Mouse (Mus musculus) forebrain, embryonic 16.5 days (tissue): ENCODE data around the gene Polq. TPM values are rescaled to one million over a fixed set of nuclear protein-coding genes. Genes with fewer than 3 reads are reported as not detected.

Experiments used
- ATAC-seq: fragments of 200-750 bp; cut with Nextera tagmentation; 2 replicates; pipeline ENCODE4 v1.8.0; 2017; ENCODE audit warnings: mild to moderate bottlenecking, moderate library complexity
- H3K27ac ChIP-seq: fragments of 300-500 bp; sonication (generic); 2 replicates; pipeline ENCODE4 v1.5.1; 2014; ENCODE audit warnings: low read length, control low read depth
- H3K27me3 ChIP-seq: fragments of 300-500 bp; sonication (generic); replicated peaks from 2 replicates; pipeline ENCODE4 v1.6.1; 2014; ENCODE audit warnings: low read length; ENCODE audit not compliant: control insufficient read depth, insufficient read depth
- H3K36me3 ChIP-seq: fragments of 300-500 bp; sonication (generic); 2 replicates; pipeline ENCODE4 v1.6.1; 2014; ENCODE audit not compliant: control insufficient read depth, insufficient read depth
- H3K4me1 ChIP-seq: fragments of 300-500 bp; sonication (generic); replicated peaks from 2 replicates; pipeline ENCODE4 v1.6.1; 2014; ENCODE audit warnings: low read length; ENCODE audit not compliant: control insufficient read depth, insufficient read depth
- H3K4me2 ChIP-seq: fragments of 300-500 bp; sonication (generic); 2 replicates; pipeline ENCODE4 v1.6.1; 2014; ENCODE audit warnings: mild to moderate bottlenecking, low read length, control low read depth
- H3K4me3 ChIP-seq: fragments of 300-500 bp; sonication (generic); replicated peaks from 2 replicates; pipeline ENCODE4 v1.5.1; 2014; ENCODE audit warnings: mild to moderate bottlenecking, low read length, control low read depth
- H3K9ac ChIP-seq: fragments of 300-500 bp; sonication (generic); replicated peaks from 2 replicates; pipeline ENCODE4 v1.6.1; 2014; ENCODE audit warnings: low read depth, low read length, control low read depth
- H3K9me3 ChIP-seq: fragments of 300-500 bp; sonication (generic); 2 replicates; pipeline ENCODE4 v1.6.1; 2016; ENCODE audit warnings: low read length; ENCODE audit not compliant: control insufficient read depth
- WGBS: fragments of 180-500 bp; shearing (Covaris S2); extraction: QIAGEN DNeasy Blood & Tissue Kit; methylation state at CpG from one replicate; pipeline ENCODE4 v1.1.7; 2014; 5-methylcytosine and 5-hydroxymethylcytosine counted together
- polyA plus RNA-seq: library from polyadenylated mRNA; unstranded; fragments of >200 nt; fragmentation: Nextera tagmentation; extraction: Ambion mirVana; gene quantifications from 2 replicates; pipeline ENCODE4 v1.2.1, GENCODE M21; 2015

Polq gene
- polyA plus RNA-seq, 1 experiment from 2014 or later: 5.5 TPM

DNA sequence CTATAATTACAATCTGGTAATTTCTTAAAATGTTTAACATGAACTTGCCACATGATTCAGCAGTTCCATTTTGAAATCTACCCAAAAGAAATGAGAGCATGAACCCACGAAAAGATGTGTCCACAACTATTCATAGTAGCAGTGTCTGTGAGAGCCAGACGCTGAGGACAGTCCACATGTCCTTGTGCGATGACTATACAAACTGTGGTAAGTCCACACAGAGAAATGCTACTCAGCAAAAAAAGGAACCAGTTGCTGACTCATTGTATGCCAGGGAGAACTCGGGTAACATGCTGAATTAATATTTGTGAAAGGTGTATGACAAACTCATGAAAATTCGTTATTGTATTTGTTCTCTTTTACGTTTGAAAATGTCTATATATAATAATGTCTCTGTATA is 13.9 kb upstream of the Polq start:
- 82% methylated on average over 6 of the region's 6 CpGs for WGBS
- Histone ChIP-seq H3K9ac (no peak overlapping the region), H3K4me1 (no peaks in the 10 kb centered on the region), H3K36me3 (no peaks in the 10 kb centered on the region), H3K4me3 (no peak overlapping the region), H3K27ac (no peak overlapping the region), H3K9me3 (no peaks in the 10 kb centered on the region), H3K4me2 (no peak overlapping the region), H3K27me3 (no peaks in the 10 kb centered on the region)
- no peak for ATAC-seq

DNA sequence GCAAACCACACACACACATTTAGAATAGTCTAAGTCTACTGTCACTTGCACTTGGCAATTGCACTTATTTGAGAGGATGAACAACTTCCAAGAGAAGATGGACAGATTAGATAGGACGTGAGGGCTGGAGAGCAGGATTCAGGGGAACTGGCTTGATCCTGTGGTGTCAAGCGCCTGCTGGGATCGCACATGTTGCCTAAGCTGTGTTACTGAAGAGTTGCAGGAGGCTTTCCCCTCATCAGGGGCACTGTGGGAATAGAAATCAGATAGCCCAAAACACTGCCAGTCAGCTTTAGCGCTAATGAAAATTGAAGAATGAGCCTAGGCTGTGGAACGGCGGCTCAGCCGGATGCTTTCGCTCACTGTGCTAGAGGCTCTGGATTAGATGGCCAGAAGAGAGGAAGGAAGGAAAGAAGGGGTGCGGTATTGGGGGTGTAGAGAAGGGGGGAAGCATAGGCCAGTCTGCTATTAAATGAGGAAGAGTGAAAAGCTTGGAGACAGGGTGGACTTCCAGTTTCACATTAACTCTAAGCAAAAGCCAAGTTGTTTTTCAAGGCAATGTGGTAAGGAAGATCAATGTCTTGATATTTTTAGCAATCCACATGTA is 12.1 kb upstream of the Polq start:
- H3K4me3 ChIP-seq: no peak overlapping the region
- H3K27me3 ChIP-seq: no peaks in the 10 kb centered on the region
- 87% methylated on average over 9 of the region's 9 CpGs for WGBS
- no peak overlapping the region for H3K9ac ChIP-seq
- H3K27ac ChIP-seq: no peak overlapping the region
- H3K4me1 ChIP-seq: no peaks in the 10 kb centered on the region
- no peak overlapping the region for H3K4me2 ChIP-seq
- H3K36me3 ChIP-seq: no peaks in the 10 kb centered on the region
- no peak for ATAC-seq
- H3K9me3 ChIP-seq: no peaks in the 10 kb centered on the region

DNA sequence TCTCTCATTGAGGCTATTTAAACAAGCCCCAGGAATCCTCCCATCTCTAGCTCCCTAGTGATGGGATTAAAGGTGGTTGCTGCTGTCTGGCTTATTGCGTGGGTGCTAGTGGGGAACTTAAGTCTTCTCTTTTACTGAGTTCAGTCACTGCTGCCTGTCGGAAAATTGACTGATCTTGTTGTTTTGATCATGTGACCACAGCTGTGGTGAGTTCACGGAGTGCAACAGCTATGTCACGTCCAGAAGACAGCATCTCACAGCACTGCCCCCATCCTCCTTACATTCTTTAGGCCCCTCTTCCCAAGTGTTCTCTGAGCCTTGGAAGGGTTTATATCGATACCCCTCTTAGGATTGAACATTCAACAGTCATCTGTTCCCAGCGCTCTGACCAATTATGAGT is 2.3 kb upstream of the Polq start:
- H3K9me3 ChIP-seq: no peaks in the 10 kb centered on the region
- no peaks in the 10 kb centered on the region for H3K36me3 ChIP-seq
- WGBS: 73% methylated on average over 6 of the region's 6 CpGs
- no peak overlapping the region for H3K4me2 ChIP-seq
- H3K27me3 ChIP-seq: no peaks in the 10 kb centered on the region
- no peak overlapping the region for H3K4me3 ChIP-seq
- peaks cover 9% of the 10 kb centered on the region for H3K4me1 ChIP-seq
- no peak overlapping the region for H3K9ac ChIP-seq
- no peak for ATAC-seq
- no peak overlapping the region for H3K27ac ChIP-seq

DNA sequence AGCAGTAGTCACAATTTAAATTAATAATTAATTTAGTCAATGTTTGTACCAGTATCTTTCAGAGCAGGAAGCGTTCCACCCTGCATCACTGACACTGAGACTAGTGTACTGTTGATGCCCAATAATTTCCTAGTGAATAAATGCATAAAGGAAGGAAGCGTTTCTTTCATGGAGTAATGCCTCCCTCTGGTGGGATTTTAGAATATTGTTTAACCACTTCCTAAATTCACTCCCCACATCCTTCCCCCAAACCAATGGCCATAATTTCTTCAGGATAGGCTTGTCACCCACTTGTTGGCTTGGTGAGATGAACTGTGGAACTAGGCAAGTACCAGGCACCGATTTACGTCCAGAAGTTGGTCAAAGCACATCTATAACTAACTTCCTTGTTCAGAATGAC is 1.2 kb upstream of the Polq start:
- Histone ChIP-seq H3K9me3 (no peaks in the 10 kb centered on the region), H3K4me3 (no peak overlapping the region), H3K36me3 (no peaks in the 10 kb centered on the region), H3K4me2 (no peak overlapping the region), H3K27me3 (no peaks in the 10 kb centered on the region), H3K9ac (no peak overlapping the region), H3K4me1 (peaks cover 9% of the 10 kb centered on the region), H3K27ac (no peak overlapping the region)
- 50% methylated on average over 4 of the region's 4 CpGs for WGBS
- ATAC-seq: peak; percentile 46

DNA sequence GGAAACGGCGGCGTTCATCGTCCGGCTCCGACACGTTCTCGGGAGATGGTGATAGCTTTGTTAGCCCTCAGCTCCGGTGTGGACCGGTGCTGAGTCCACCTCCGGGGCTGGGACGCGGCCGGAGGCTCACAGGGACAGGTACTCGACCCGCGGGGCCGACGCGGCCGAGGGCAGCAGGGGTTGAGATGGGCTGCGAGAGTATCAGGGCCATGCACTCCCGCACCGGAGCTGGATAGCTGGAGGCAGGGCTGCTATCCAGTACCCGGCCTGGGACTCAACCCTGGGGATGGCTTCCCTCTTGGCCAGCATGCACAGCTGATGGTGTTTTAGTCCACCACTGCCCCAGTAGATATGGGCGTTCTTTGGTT is 320 bp downstream of the Polq start:
- Histone ChIP-seq H3K4me3 (peak overlapping the region; percentile 79), H3K27ac (no peak overlapping the region), H3K9ac (peak overlapping the region; percentile 71), H3K9me3 (no peaks in the 10 kb centered on the region), H3K36me3 (no peaks in the 10 kb centered on the region), H3K4me1 (peaks cover 9% of the 10 kb centered on the region), H3K27me3 (no peaks in the 10 kb centered on the region), H3K4me2 (peak overlapping the region; percentile 96)
- under 1% methylated on average over 26 of the region's 26 CpGs for WGBS
- no peak for ATAC-seq

DNA sequence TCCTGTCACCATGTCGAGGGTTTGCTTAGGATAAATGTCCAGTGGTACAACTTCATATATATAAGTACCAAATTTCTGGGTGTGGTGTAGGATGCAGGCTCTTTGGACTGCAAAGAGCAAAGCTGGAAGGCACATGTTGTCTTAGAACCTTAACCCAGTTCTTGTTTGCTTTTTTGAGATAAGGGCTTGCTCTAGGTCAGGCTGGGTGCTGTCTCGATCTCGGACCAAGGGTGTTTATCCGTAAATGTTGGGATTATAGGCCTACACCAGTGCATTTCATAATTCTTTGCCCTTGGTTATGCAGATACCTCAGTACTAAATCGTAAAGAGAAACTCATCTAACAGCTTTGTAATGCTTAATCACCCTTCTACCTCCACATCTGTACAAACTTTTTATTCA is 750 bp downstream of the Polq start:
- WGBS: 59% methylated on average over 5 of the region's 5 CpGs
- Histone ChIP-seq H3K4me2 (peak overlapping the region; percentile 96), H3K9ac (peak overlapping the region; percentile 71), H3K4me1 (peaks cover 9% of the 10 kb centered on the region), H3K9me3 (no peaks in the 10 kb centered on the region), H3K27ac (no peak overlapping the region), H3K36me3 (no peaks in the 10 kb centered on the region), H3K27me3 (no peaks in the 10 kb centered on the region), H3K4me3 (peak overlapping the region; percentile 79)
- no peak for ATAC-seq

DNA sequence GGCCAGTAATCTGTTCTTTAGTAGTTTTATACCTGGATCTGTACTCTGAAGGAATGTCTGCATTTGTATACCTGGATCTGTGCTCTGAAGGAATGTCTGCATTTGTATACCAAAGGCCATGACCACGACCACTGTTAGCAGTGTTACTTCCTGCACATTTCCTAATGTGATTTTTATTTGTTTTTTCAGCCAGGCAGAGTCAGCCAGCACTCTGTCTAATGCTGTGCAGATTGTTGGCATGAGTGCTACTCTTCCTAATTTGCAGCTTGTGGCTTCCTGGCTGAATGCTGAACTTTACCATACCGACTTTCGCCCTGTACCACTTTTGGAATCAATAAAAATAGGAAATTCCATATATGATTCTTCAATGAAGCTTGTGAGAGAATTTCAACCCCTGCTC is 16.0 kb downstream of the Polq start:
- Histone ChIP-seq H3K9me3 (no peaks in the 10 kb centered on the region), H3K27ac (no peak overlapping the region), H3K4me2 (no peak overlapping the region), H3K4me1 (no peaks in the 10 kb centered on the region), H3K9ac (no peak overlapping the region), H3K27me3 (no peaks in the 10 kb centered on the region), H3K4me3 (no peak overlapping the region), H3K36me3 (0 out of 2 replicates have a peak, but pooled peaks cover 2% of the 10 kb centered on the region)
- no peak for ATAC-seq
- WGBS: 93% methylated on average over 3 of the region's 3 CpGs

DNA sequence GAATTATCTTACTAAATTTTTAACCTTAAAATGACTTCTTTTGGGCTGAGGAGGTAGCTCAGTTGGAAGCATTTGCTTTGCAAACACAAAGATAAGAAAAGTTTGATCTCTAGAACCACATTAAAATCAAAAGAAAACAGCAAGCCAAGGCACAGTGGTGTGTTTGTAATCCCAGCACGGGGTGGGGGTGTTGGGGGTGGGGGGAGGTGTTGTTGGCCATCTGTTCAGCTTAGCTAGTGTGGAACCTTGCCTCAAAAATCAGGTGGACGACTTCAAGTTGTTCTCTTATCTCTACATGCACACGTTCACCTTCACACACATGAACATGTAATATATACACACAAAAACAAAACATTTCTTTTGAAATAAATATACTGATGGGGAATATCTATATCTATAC is 20.4 kb downstream of the Polq start:
- 80% methylated on average over 3 of the region's 3 CpGs for WGBS
- Histone ChIP-seq H3K4me1 (no peaks in the 10 kb centered on the region), H3K36me3 (no peaks in the 10 kb centered on the region), H3K9me3 (no peaks in the 10 kb centered on the region), H3K9ac (no peak overlapping the region), H3K4me2 (no peak overlapping the region), H3K27me3 (no peaks in the 10 kb centered on the region), H3K27ac (no peak overlapping the region), H3K4me3 (no peak overlapping the region)
- ATAC-seq: no peak

DNA sequence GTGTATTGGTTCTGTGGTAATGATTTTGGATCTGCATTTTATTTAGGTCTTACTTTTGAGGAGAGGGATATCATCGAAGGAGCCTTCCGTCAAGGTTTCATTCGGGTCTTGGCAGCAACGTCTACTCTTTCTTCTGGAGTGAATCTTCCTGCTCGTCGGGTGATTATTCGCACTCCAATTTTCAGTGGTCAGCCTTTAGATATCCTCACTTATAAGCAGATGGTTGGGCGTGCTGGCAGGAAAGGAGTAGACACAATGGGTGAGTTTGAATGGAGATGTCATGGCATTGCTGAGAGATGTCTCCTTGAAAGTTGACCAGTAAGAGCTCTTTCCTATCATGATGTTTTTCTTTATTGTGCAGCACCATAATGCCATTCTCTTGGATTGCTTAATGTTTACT is 23.2 kb downstream of the Polq start:
- Histone ChIP-seq H3K36me3 (no peaks in the 10 kb centered on the region), H3K4me1 (no peaks in the 10 kb centered on the region), H3K4me2 (no peak overlapping the region), H3K27ac (no peak overlapping the region), H3K27me3 (no peaks in the 10 kb centered on the region), H3K9ac (no peak overlapping the region), H3K4me3 (no peak overlapping the region), H3K9me3 (no peaks in the 10 kb centered on the region)
- 96% methylated on average over 8 of the region's 8 CpGs for WGBS
- no peak for ATAC-seq

DNA sequence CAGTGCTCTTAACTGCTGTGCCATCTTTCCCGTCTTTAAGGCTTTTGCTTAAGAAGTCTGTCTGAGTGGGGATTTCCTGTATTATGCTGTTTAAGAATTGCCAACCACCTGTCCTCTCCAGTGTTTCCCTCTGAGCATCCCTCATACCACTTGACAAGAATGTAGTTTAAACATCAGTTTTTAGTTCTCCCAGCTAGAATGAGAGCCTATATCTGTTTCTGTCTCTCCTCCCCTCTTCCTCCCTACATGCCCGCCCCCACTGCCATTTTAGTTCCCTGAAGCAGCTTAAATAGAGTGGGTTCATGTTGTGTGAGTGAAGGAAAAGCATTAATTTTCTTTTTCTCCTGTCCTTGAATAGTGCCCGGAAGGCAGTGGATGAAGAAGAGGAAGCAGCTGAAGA is 48.0 kb downstream of the Polq start:
- Histone ChIP-seq H3K4me1 (no peaks in the 10 kb centered on the region), H3K27me3 (no peaks in the 10 kb centered on the region), H3K4me2 (no peak overlapping the region), H3K9ac (no peak overlapping the region), H3K4me3 (no peak overlapping the region), H3K36me3 (peaks cover 10% of the 10 kb centered on the region), H3K27ac (no peak overlapping the region), H3K9me3 (no peaks in the 10 kb centered on the region)
- WGBS: 94% methylated on average over 3 of the region's 3 CpGs
- no peak for ATAC-seq
